Mouse (Mus musculus) testis, adult 2 months (tissue): Measurements from ENCODE around the gene Lamtor5.

Source experiments
- CTCF ChIP-seq: fragments of 200-500 bp; IDR thresholded peaks from 2 replicates; pipeline ENCODE4 v1.5.1; 2012; ENCODE audit warnings: low read depth, mild to moderate bottlenecking, inconsistent platforms, low read length, moderate library complexity; ENCODE audit not compliant: control insufficient read depth, insufficient read depth, insufficient replicate concordance
- POLR2A ChIP-seq: fragments of 200-500 bp; IDR thresholded peaks from 2 replicates; pipeline ENCODE4 v1.6.1; 2012; ENCODE audit warnings: low read depth, mild to moderate bottlenecking, inconsistent platforms, low read length, moderate library complexity; ENCODE audit not compliant: control insufficient read depth

- TF ChIP-seq POLR2A = no peak
- TF ChIP-seq CTCF = no peak
These were observed 29.6 kb upstream of the Lamtor5 start for GRCm38 (mm10) chr3:107249042-107249441.
